Mouse (Mus musculus) MEL (cell line): ENCODE measurements around the gene Cmtm7. TPM values are rescaled to one million over a fixed set of nuclear protein-coding genes. Genes with fewer than 3 reads are reported as not detected.
A peak's percentile ranks its signal among the peaks of the same experiment; 100 is the strongest.

Experiments
- DNase-seq: peaks from one replicate; pipeline ENCODE4 v3.0.0; 2011; ENCODE audit warnings: low read depth, low spot score
- H3K27ac ChIP-seq: 2 replicates; pipeline ENCODE4 v1.5.1; 2012; ENCODE audit warnings: low read depth, mild to moderate bottlenecking, control low read depth, low read length, moderate library complexity; ENCODE audit not compliant: control insufficient read depth
- H3K27me3 ChIP-seq, 2 experiments: fragments of 150-350 bp in 1 of 2; sonication (generic) in 1 of 2; 2 replicates each; pipeline ENCODE4 v1.6.1; 2012; ENCODE audit warnings: low read length in 2 of 2, mild to moderate bottlenecking in 2 of 2, improper control_type of control experiment in 1 of 2, moderate library complexity in 1 of 2; ENCODE audit not compliant: insufficient read depth in 2 of 2, control insufficient read depth in 1 of 2
- H3K36me3 ChIP-seq, 2 experiments: 2 replicates each; pipeline ENCODE4 v1.6.1; 2012 to 2014; ENCODE audit warnings: low read length in 2 of 2, improper control_type of control experiment in 1 of 2, inconsistent platforms in 1 of 2, mild to moderate bottlenecking in 1 of 2; ENCODE audit not compliant: insufficient read depth in 2 of 2, control insufficient read depth in 1 of 2
- H3K4me1 ChIP-seq, 2 experiments: fragments of 150-350 bp in 1 of 2; sonication (generic) in 1 of 2; 2 replicates each; pipeline ENCODE4 v1.6.1; 2012; ENCODE audit warnings: low read length in 2 of 2, improper control_type of control experiment in 1 of 2, mild to moderate bottlenecking in 1 of 2; ENCODE audit not compliant: insufficient read depth in 2 of 2, control insufficient read depth in 1 of 2
- H3K4me3 ChIP-seq, 2 experiments: fragments of 150-350 bp in 1 of 2; sonication (generic) in 1 of 2; 2 replicates each; pipeline ENCODE4 v1.5.1; 2012; ENCODE audit warnings: low read depth in 2 of 2, low read length in 2 of 2, mild to moderate bottlenecking in 2 of 2, moderate library complexity in 2 of 2, control low read depth in 1 of 2, improper control_type of control experiment in 1 of 2; ENCODE audit not compliant: control insufficient read depth in 1 of 2, insufficient read depth in 1 of 2
- H3K79me2 ChIP-seq: 2 replicates; pipeline ENCODE4 v1.6.1; 2012; ENCODE audit warnings: mild to moderate bottlenecking, low read length, moderate library complexity; ENCODE audit not compliant: control insufficient read depth, poor library complexity, insufficient read depth
- H3K9ac ChIP-seq: 2 replicates; pipeline ENCODE4 v1.6.1; 2012; ENCODE audit warnings: low read depth, mild to moderate bottlenecking, control low read depth, low read length, moderate library complexity; ENCODE audit not compliant: control insufficient read depth, poor library complexity, severe bottlenecking
- H3K9me3 ChIP-seq: fragments of 150-350 bp; sonication (generic); replicated peaks from 2 replicates; pipeline ENCODE4 v1.6.1; 2012; ENCODE audit warnings: mild to moderate bottlenecking, low read length, improper control_type of control experiment, moderate library complexity; ENCODE audit not compliant: insufficient read depth
- CHD2 ChIP-seq: IDR thresholded peaks from 2 replicates; pipeline ENCODE4 v1.6.1; 2011; ENCODE audit warnings: low read length, improper control_type of control experiment
- GABPA ChIP-seq: IDR thresholded peaks from 2 replicates; pipeline ENCODE4 v1.6.1; 2012; ENCODE audit warnings: low read depth, mild to moderate bottlenecking, inconsistent platforms, low read length, improper control_type of control experiment, moderate library complexity
- GATA1 ChIP-seq: IDR thresholded peaks from 2 replicates; pipeline ENCODE4 v1.6.1; 2011; ENCODE audit warnings: low read depth, low read length, improper control_type of control experiment
- JUND ChIP-seq: IDR thresholded peaks from 2 replicates; pipeline ENCODE4 v1.6.1; 2011; ENCODE audit warnings: low read depth, mild to moderate bottlenecking, improper control_type of control experiment, low read length
- MAFK ChIP-seq: IDR thresholded peaks from 2 replicates; pipeline ENCODE4 v1.6.1; 2011; ENCODE audit warnings: low read depth, mild to moderate bottlenecking, low read length, improper control_type of control experiment, borderline replicate concordance
- MYB ChIP-seq: IDR thresholded peaks from 2 replicates; pipeline ENCODE4 v1.6.1; 2011; ENCODE audit warnings: mild to moderate bottlenecking, low read depth, low read length, improper control_type of control experiment
- MYC ChIP-seq: IDR thresholded peaks from 2 replicates; pipeline ENCODE4 v1.6.1; 2011; ENCODE audit warnings: low read depth, mild to moderate bottlenecking, low read length, improper control_type of control experiment, moderate library complexity
- POLR2A ChIP-seq, 2 experiments: IDR thresholded peaks; 2 replicates each; pipeline ENCODE4 v1.6.1; 2011 to 2012; ENCODE audit warnings: low read length in 2 of 2, mild to moderate bottlenecking in 2 of 2, control low read depth in 1 of 2, improper control_type of control experiment in 1 of 2, low read depth in 1 of 2, moderate library complexity in 1 of 2; ENCODE audit not compliant: control insufficient read depth in 1 of 2, insufficient read depth in 1 of 2, poor library complexity in 1 of 2
- POLR2AphosphoS2 ChIP-seq: IDR thresholded peaks from 2 replicates; pipeline ENCODE4 v1.6.1; 2011; ENCODE audit warnings: low read length, improper control_type of control experiment
- RCOR1 ChIP-seq: IDR thresholded peaks from 2 replicates; pipeline ENCODE4 v1.6.1; 2012; ENCODE audit warnings: low read depth, mild to moderate bottlenecking, inconsistent platforms, low read length, improper control_type of control experiment
- SIN3A ChIP-seq: IDR thresholded peaks from 2 replicates; pipeline ENCODE4 v1.6.1; 2012; ENCODE audit warnings: low read length, improper control_type of control experiment, inconsistent platforms
- TAL1 ChIP-seq: IDR thresholded peaks from 2 replicates; pipeline ENCODE4 v1.6.1; 2012; ENCODE audit warnings: mild to moderate bottlenecking, inconsistent platforms, low read length, moderate library complexity, mixed read lengths
- USF1 ChIP-seq: IDR thresholded peaks from 2 replicates; pipeline ENCODE4 v1.6.1; 2014; ENCODE audit warnings: low read depth, mild to moderate bottlenecking, inconsistent platforms, low read length, improper control_type of control experiment, moderate library complexity
- ZMIZ1 ChIP-seq: IDR thresholded peaks from 2 replicates; pipeline ENCODE4 v1.6.1; 2012; ENCODE audit warnings: low read depth, mild to moderate bottlenecking, inconsistent platforms, low read length, improper control_type of control experiment, moderate library complexity
- ZNF384 ChIP-seq: IDR thresholded peaks from 2 replicates; pipeline ENCODE4 v1.6.1; 2012; ENCODE audit warnings: low read depth, mild to moderate bottlenecking, inconsistent platforms, low read length, improper control_type of control experiment
- polyA plus RNA-seq, 2 experiments: library from polyadenylated mRNA; stranded (reverse) in 1 of 2; unstranded in 1 of 2; fragments of >175 nt in 1 of 2; fragments of >200 nt in 1 of 2; gene quantifications; 2 replicates each; pipeline versions ENCODE4 v1.2.1 to v1.2.4; 2012; ENCODE audit warnings: low replicate concordance in 2 of 2, low read depth in 1 of 2; ENCODE audit not compliant: insufficient read length in 2 of 2, insufficient read depth in 1 of 2, missing spikeins in 1 of 2
- total RNA-seq: library from RNA; depleted of rRNA; stranded (reverse); fragments of 300-350 nt; gene quantifications from 2 replicates; pipeline ENCODE4 v1.2.3, GENCODE M21; 2012

Cmtm7 gene
- total and polyA plus RNA-seq, 3 experiments, result 290 to 545 TPM; not detected in 1

GRCm38 (mm10) chr9:114802191-114802590, 20.5 kb upstream of the Cmtm7 start:
- no peak overlapping the region for H3K27ac ChIP-seq
- H3K36me3 ChIP-seq, result peaks cover 0 to 2% of the 10 kb centered on the region in 2 experiments; a peak in 1 of 4 replicates
- peaks cover 0 to 2% of the 10 kb centered on the region in 2 experiments; a peak in 2 of 4 replicates for H3K4me1 ChIP-seq
- H3K9me3 ChIP-seq, result no peaks in the 10 kb centered on the region
- no peak overlapping the region for H3K4me3 ChIP-seq
- H3K9ac ChIP-seq, result no peak overlapping the region
- no peaks in the 10 kb centered on the region for H3K79me2 ChIP-seq
- no peaks in the 10 kb centered on the region for H3K27me3 ChIP-seq
- TF ChIP-seq ZNF384 (no peak), JUND (no peak), CHD2 (no peak), TAL1 (no peak), MYC (no peak), GABPA (no peak), RCOR1 (no peak), GATA1 (no peak), POLR2A (IDR thresholded peaks at IDR 0.05; ENCODE audit: control insufficient read depth in 1 of 2, insufficient read depth in 1 of 2, low read depth in 1 of 2, low read length in 2 of 2, poor library complexity in 1 of 2) (no peak), MAFK (no peak), SIN3A (no peak), MYB (no peak), ZMIZ1 (no peak), USF1 (no peak)
- no peak for DNase-seq

DNA sequence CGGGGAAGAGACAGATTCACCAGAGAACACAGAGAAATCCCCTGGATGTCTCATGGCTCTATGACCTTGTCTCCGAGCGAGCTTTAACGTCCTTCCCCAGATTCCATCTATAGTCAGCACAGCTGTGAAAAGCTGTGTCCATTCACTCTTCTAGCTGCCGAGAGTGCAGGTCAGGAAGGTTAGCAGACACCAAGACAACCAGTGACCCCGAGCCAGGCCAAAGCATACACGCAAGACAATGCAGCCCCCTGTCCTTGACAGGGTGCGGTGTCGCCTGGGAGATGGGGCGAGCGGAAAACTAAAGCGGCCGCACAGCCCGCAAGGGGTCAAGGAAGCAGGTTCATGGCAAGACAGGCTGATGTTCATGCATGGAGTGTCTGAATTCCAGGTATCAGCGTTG, 19.6 kb upstream of the Cmtm7 start:
- TF ChIP-seq POLR2AphosphoS2 (no peak), POLR2A (IDR thresholded peaks at IDR 0.05; ENCODE audit: control insufficient read depth in 1 of 2, insufficient read depth in 1 of 2, low read depth in 1 of 2, low read length in 2 of 2, poor library complexity in 1 of 2) (no peak)
- DNase-seq, result no peak
- Histone ChIP-seq H3K4me1 (no peaks in the 10 kb centered on the region), H3K27ac (no peak overlapping the region), H3K9me3 (no peaks in the 10 kb centered on the region), H3K36me3 (no peaks in the 10 kb centered on the region), H3K9ac (no peak overlapping the region), H3K4me3 (no peak overlapping the region), H3K79me2 (no peaks in the 10 kb centered on the region), H3K27me3 (no peaks in the 10 kb centered on the region)

GRCm38 (mm10) chr9:114799498-114800107, 17.9 kb upstream of the Cmtm7 start:
- Histone ChIP-seq H3K4me3 (no peak overlapping the region), H3K9me3 (no peaks in the 10 kb centered on the region), H3K79me2 (no peaks in the 10 kb centered on the region)
- TF ChIP-seq MAFK (peak; percentile 39; the same call in 1 of the 2 replicates), GABPA (no peak)
- TF ChIP-seq, all 39 proteins: peak for 1
- Histone ChIP-seq H3K36me3 (no peaks in the 10 kb centered on the region), H3K9ac (no peak overlapping the region), H3K27me3 (no peaks in the 10 kb centered on the region), H3K4me1 (no peaks in the 10 kb centered on the region), H3K27ac (no peak overlapping the region)
- DNase-seq, result no peak
